Mouse (Mus musculus) midbrain, embryonic 13.5 days (tissue): Measurements from ENCODE around the gene Bcl2l13. TPM values are rescaled to one million over a fixed set of nuclear protein-coding genes. Genes with fewer than 3 reads are reported as not detected.
A peak's percentile ranks its signal among the peaks of the same experiment; 100 is the strongest.
"Not testable (repeated sequence)": the region's sequence is repeated elsewhere in the genome, so short reads cannot be mapped to it uniquely, and the experiment has no call there.

Source experiments
- ATAC-seq: fragments of 200-750 bp; cut with Nextera tagmentation; 2 replicates; pipeline ENCODE4 v1.8.0; 2017; ENCODE audit warnings: mild to moderate bottlenecking, moderate TSS enrichment, moderate library complexity
- H3K27ac ChIP-seq: fragments of 300-500 bp; sonication (generic); 2 replicates; pipeline ENCODE4 v1.5.1; 2015; ENCODE audit warnings: inconsistent platforms, mild to moderate bottlenecking, moderate library complexity
- H3K27me3 ChIP-seq: fragments of 300-500 bp; sonication (generic); 2 replicates; pipeline ENCODE4 v1.6.1; 2015; ENCODE audit warnings: mild to moderate bottlenecking, inconsistent platforms
- H3K36me3 ChIP-seq: fragments of 300-500 bp; sonication (generic); 2 replicates; pipeline ENCODE4 v1.6.1; 2015; ENCODE audit warnings: mild to moderate bottlenecking, inconsistent platforms
- H3K4me1 ChIP-seq: fragments of 300-500 bp; sonication (generic); replicated peaks from 2 replicates; pipeline ENCODE4 v1.6.1; 2015; ENCODE audit warnings: inconsistent platforms
- H3K4me2 ChIP-seq: fragments of 300-500 bp; sonication (generic); replicated peaks from 2 replicates; pipeline ENCODE4 v1.6.1; 2015; ENCODE audit warnings: moderate library complexity, mild to moderate bottlenecking, inconsistent platforms
- H3K4me3 ChIP-seq: fragments of 300-500 bp; sonication (generic); replicated peaks from 2 replicates; pipeline ENCODE4 v1.5.1; 2015; ENCODE audit warnings: mild to moderate bottlenecking, inconsistent platforms
- H3K9ac ChIP-seq: fragments of 300-500 bp; sonication (generic); replicated peaks from 2 replicates; pipeline ENCODE4 v1.6.1; 2015; ENCODE audit warnings: mild to moderate bottlenecking, inconsistent platforms
- H3K9me3 ChIP-seq: fragments of 300-500 bp; sonication (generic); 2 replicates; pipeline ENCODE4 v1.6.1; 2016; ENCODE audit warnings: mild to moderate bottlenecking, inconsistent platforms
- WGBS: fragments of 180-500 bp; shearing (Covaris S2); methylation state at CpG from one replicate; pipeline ENCODE4 v1.1.7; 2015; 5-methylcytosine and 5-hydroxymethylcytosine counted together
- polyA plus RNA-seq: library from polyadenylated mRNA; unstranded; fragments of >200 nt; fragmentation: Nextera tagmentation; extraction: Ambion mirVana; gene quantifications from 2 replicates; pipeline ENCODE4 v1.2.1, GENCODE M21; 2015

The Bcl2l13 gene
- polyA plus RNA-seq, 1 experiment from 2014 or later, result 32.5 TPM

GRCm38 (mm10) chr6:120806999-120807737 is 28.8 kb upstream of the Bcl2l13 start:
- Histone ChIP-seq H3K27ac (no peak overlapping the region), H3K9me3 (no peaks in the 10 kb centered on the region), H3K4me2 (no peak overlapping the region), H3K36me3 (peaks cover 93% of the 10 kb centered on the region), H3K27me3 (no peaks in the 10 kb centered on the region), H3K4me1 (no peaks in the 10 kb centered on the region), H3K9ac (no peak overlapping the region), H3K4me3 (no peak overlapping the region)
- WGBS, result 92% methylated on average over 5 of the region's 5 CpGs
- no peak for ATAC-seq

GRCm38 (mm10) chr6:120807738-120808081 is 28.3 kb upstream of the Bcl2l13 start:
- Histone ChIP-seq H3K4me1 (no peaks in the 10 kb centered on the region), H3K9ac (no peak overlapping the region), H3K36me3 (peaks cover 88% of the 10 kb centered on the region), H3K27ac (no peak overlapping the region), H3K4me2 (no peak overlapping the region), H3K4me3 (no peak overlapping the region), H3K27me3 (no peaks in the 10 kb centered on the region), H3K9me3 (no peaks in the 10 kb centered on the region)
- WGBS, result 96% methylated on average over 4 of the region's 4 CpGs
- no peak for ATAC-seq

- H3K4me1 ChIP-seq, H3K27ac ChIP-seq, H3K9me3 ChIP-seq, H3K4me2 ChIP-seq, ATAC-seq, H3K27me3 ChIP-seq, H3K4me3 ChIP-seq, H3K9ac ChIP-seq: not testable (repeated sequence)
- 97% methylated on average over 9 of the region's 10 CpGs for WGBS
- H3K36me3 ChIP-seq, result peaks cover 47% of the 10 kb centered on the region
These were observed 24.0 kb upstream of the Bcl2l13 start for GRCm38 (mm10) chr6:120811999-120812398.

- Histone ChIP-seq H3K9me3 (no peaks in the 10 kb centered on the region), H3K4me1 (peaks cover 24% of the 10 kb centered on the region)
- WGBS, result 95% methylated on average over 2 of the region's 2 CpGs
These were observed 16.7 kb upstream of the Bcl2l13 start for GRCm38 (mm10) chr6:120819294-120819693.

GRCm38 (mm10) chr6:120820144-120820543 is 15.9 kb upstream of the Bcl2l13 start:
- Histone ChIP-seq H3K4me1 (peaks cover 24% of the 10 kb centered on the region), H3K4me2 (no peak overlapping the region), H3K4me3 (no peak overlapping the region), H3K9ac (no peak overlapping the region), H3K9me3 (no peaks in the 10 kb centered on the region), H3K36me3 (peaks cover 25% of the 10 kb centered on the region), H3K27me3 (no peaks in the 10 kb centered on the region), H3K27ac (no peak overlapping the region)
- WGBS, result 93% methylated on average over 5 of the region's 5 CpGs
- no peak for ATAC-seq

More at GRCm38 (mm10) chr6:120819294-120819693, 16.7 kb upstream of the Bcl2l13 start:
- ATAC-seq, result no peak
- Histone ChIP-seq H3K27ac (no peak overlapping the region), H3K36me3 (peaks cover 25% of the 10 kb centered on the region), H3K4me2 (no peak overlapping the region), H3K9ac (no peak overlapping the region), H3K27me3 (no peaks in the 10 kb centered on the region), H3K4me3 (no peak overlapping the region)

GRCm38 (mm10) chr6:120820941-120821340 is 15.1 kb upstream of the Bcl2l13 start:
- H3K36me3 ChIP-seq, result peaks cover 25% of the 10 kb centered on the region
- WGBS, result 100% methylated on average over 1 of the region's 1 CpGs
- H3K4me2 ChIP-seq, result peak overlapping the region; percentile 80
- no peaks in the 10 kb centered on the region for H3K9me3 ChIP-seq
- H3K4me1 ChIP-seq, result peaks cover 24% of the 10 kb centered on the region
- no peak overlapping the region for H3K27ac ChIP-seq
- H3K9ac ChIP-seq, result no peak overlapping the region
- H3K4me3 ChIP-seq, result peak overlapping the region; percentile 96; the same call in 1 of the 2 replicates
- ATAC-seq, result no peak
- H3K27me3 ChIP-seq, result 0 out of 2 replicates have a peak, but pooled peaks cover 3% of the 10 kb centered on the region

- peak overlapping the region; percentile 85 for H3K9ac ChIP-seq
- peak overlapping the region; percentile 96 for H3K4me3 ChIP-seq
- H3K36me3 ChIP-seq, result peaks cover 25% of the 10 kb centered on the region
- peak overlapping the region; percentile 80 for H3K4me2 ChIP-seq
- 60% methylated on average over 5 of the region's 5 CpGs for WGBS
- no peak overlapping the region for H3K27ac ChIP-seq
- H3K27me3 ChIP-seq, result 0 out of 2 replicates have a peak, but pooled peaks cover 3% of the 10 kb centered on the region
- H3K4me1 ChIP-seq, result peaks cover 24% of the 10 kb centered on the region
- ATAC-seq, result no peak
- H3K9me3 ChIP-seq, result no peaks in the 10 kb centered on the region
These were observed 14.3 kb upstream of the Bcl2l13 start for GRCm38 (mm10) chr6:120821715-120822114.

GRCm38 (mm10) chr6:120822307-120822928 is 13.6 kb upstream of the Bcl2l13 start, which contains the start of gene Atp6v1e1:
Gene Atp6v1e1, minus strand, starts transcription at chr6:120822793.
- peaks cover 3% of the 10 kb centered on the region; the same call in 1 of the 2 replicates for H3K27me3 ChIP-seq
- peak within 1 kb of the TSS; percentile 89 for H3K27ac ChIP-seq
- H3K4me1 ChIP-seq, result peaks cover 24% of the 10 kb centered on the region
- H3K9ac ChIP-seq, result peak within 1 kb of the TSS; percentile 85
- H3K4me2 ChIP-seq, result peak within 1 kb of the TSS; percentile 80
- no peaks in the 10 kb centered on the region for H3K9me3 ChIP-seq
- under 1% methylated on average over 41 of the region's 41 CpGs for WGBS
- ATAC-seq, result peak; percentile 97
- peaks cover 20% of the 10 kb centered on the region for H3K36me3 ChIP-seq
- peak within 1 kb of the TSS; percentile 96 for H3K4me3 ChIP-seq

GRCm38 (mm10) chr6:120822937-120823614 is 12.9 kb upstream of the Bcl2l13 start:
- Histone ChIP-seq H3K9ac (no peak overlapping the region), H3K36me3 (peaks cover 13% of the 10 kb centered on the region), H3K27me3 (peaks cover 7% of the 10 kb centered on the region; the same call in 1 of the 2 replicates), H3K27ac (peak overlapping the region; percentile 60), H3K4me3 (peak overlapping the region; percentile 96), H3K4me1 (peaks cover 24% of the 10 kb centered on the region), H3K9me3 (no peaks in the 10 kb centered on the region), H3K4me2 (peak overlapping the region; percentile 40)
- peak; percentile 58 for ATAC-seq
- 71% methylated on average over 10 of the region's 10 CpGs for WGBS

- WGBS, result 53% methylated on average over 1 of the region's 1 CpGs
- no peak for ATAC-seq
These were observed 6.0 kb upstream of the Bcl2l13 start for GRCm38 (mm10) chr6:120830056-120830455.

GRCm38 (mm10) chr6:120830866-120831608 is 5.0 kb upstream of the Bcl2l13 start:
- Histone ChIP-seq H3K4me2 (no peak overlapping the region), H3K27me3 (peaks cover 7% of the 10 kb centered on the region; the same call in 1 of the 2 replicates), H3K27ac (no peak overlapping the region), H3K9me3 (no peaks in the 10 kb centered on the region), H3K4me1 (peaks cover 3% of the 10 kb centered on the region; the same call in 1 of the 2 replicates), H3K4me3 (no peak overlapping the region), H3K9ac (no peak overlapping the region), H3K36me3 (no peaks in the 10 kb centered on the region)
- ATAC-seq, result no peak
- WGBS, result 58% methylated on average over 4 of the region's 4 CpGs

More at GRCm38 (mm10) chr6:120830056-120830455, 6.0 kb upstream of the Bcl2l13 start:
- H3K9me3 ChIP-seq, result no peaks in the 10 kb centered on the region
- H3K27ac ChIP-seq, result no peak overlapping the region
- H3K4me3 ChIP-seq, result no peak overlapping the region
- no peak overlapping the region for H3K9ac ChIP-seq
- peaks cover 9% of the 10 kb centered on the region; the same call in 1 of the 2 replicates for H3K27me3 ChIP-seq
- H3K4me2 ChIP-seq, result no peak overlapping the region
- no peaks in the 10 kb centered on the region for H3K4me1 ChIP-seq
- H3K36me3 ChIP-seq, result no peaks in the 10 kb centered on the region
